In genomic region chr6:117276850-117277249, GRCm38 (mm10) we compare ENCODE assay signal across 17 mouse cellular contexts.
"Had no signal": no experiment of that assay in that cellular context is flagged by ENCODE, and none has a peak within 500 bp of the region (broad histone marks: within the 10 kb centered on the region; RNA-seq: fewer than 3 reads in every experiment).

No protein-coding gene starts in this region.

- DNase-seq: lung, adult 18-20 months; lung, embryonic 14.5 days; lung, postnatal 10 days; lung, postnatal 4 days; midbrain, embryonic 14.5 days; retina, postnatal 1 day; right cerebral cortex, adult 18-20 months; thymus, adult 18-20 months; thymus, postnatal 14 days; thymus, postnatal 36 days had no signal

- H3K36me3 ChIP-seq: midbrain, embryonic 10.5 days; midbrain, embryonic 12.5 days; neural tube, embryonic 13.5 days; neural tube, embryonic 15.5 days; stomach, embryonic 15.5 days had no signal

- H3K4me1 ChIP-seq: midbrain, embryonic 12.5 days had no signal

- H3K4me2 ChIP-seq: lung, embryonic 14.5 days; midbrain, embryonic 12.5 days; neural tube, embryonic 13.5 days; neural tube, embryonic 15.5 days; stomach, embryonic 15.5 days had no signal

- ATAC-seq: midbrain, embryonic 16.5 days had no signal

- H3K4me3 ChIP-seq: midbrain, embryonic 10.5 days; midbrain, embryonic 12.5 days; myocyte; neural tube, embryonic 13.5 days; neural tube, embryonic 15.5 days; stomach, embryonic 15.5 days had no signal

- H3K27ac ChIP-seq: midbrain, embryonic 10.5 days; midbrain, embryonic 12.5 days; neural tube, embryonic 13.5 days; neural tube, embryonic 15.5 days; stomach, embryonic 15.5 days had no signal

- H3K27me3 ChIP-seq: midbrain, embryonic 12.5 days; neural tube, embryonic 13.5 days; neural tube, embryonic 15.5 days; stomach, embryonic 15.5 days had no signal

- H3K9me3 ChIP-seq: midbrain, embryonic 10.5 days; midbrain, embryonic 12.5 days; neural tube, embryonic 13.5 days; neural tube, embryonic 15.5 days; stomach, embryonic 15.5 days had no signal

- H3K9ac ChIP-seq: lung, embryonic 14.5 days; midbrain, embryonic 12.5 days; neural tube, embryonic 13.5 days; neural tube, embryonic 15.5 days; stomach, embryonic 15.5 days had no signal
